Mouse (Mus musculus) bone marrow, adult 2 months (tissue): ENCODE results near the gene Plch2.

Source experiments
- CTCF ChIP-seq: fragments of 200-500 bp; IDR thresholded peaks from 2 replicates; pipeline ENCODE4 v1.5.1; 2011; ENCODE audit warnings: low read length, control low read depth; ENCODE audit not compliant: control insufficient read depth, insufficient read depth
- POLR2A ChIP-seq: fragments of 200-500 bp; IDR thresholded peaks from 2 replicates; pipeline ENCODE4 v1.6.1; 2011; ENCODE audit warnings: low read depth, mild to moderate bottlenecking, control low read depth, low read length, borderline replicate concordance; ENCODE audit not compliant: control insufficient read depth

DNA sequence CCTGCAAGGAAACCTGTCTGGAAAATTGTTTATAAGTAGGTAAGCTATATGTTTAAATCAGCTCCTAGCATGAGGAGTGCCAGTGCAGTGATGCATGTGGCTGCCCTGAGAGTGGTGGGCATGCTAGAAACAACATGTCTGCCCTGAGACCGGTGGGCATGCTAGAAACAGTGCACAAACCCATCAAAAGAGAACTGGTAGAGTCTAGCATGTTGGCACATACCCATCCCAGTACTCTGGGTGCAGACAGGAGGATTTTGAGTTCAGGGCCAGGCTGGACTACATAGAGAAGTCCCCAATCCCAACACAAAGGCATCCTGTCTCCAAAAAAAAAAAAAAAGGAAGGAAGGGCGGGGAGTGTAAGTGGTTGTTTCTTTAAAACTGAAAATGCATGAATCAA, 121.8 kb downstream of the Plch2 start:
- TF ChIP-seq CTCF (no peak), POLR2A (no peak)
